Mouse (Mus musculus) heart, postnatal 0 days (tissue): ENCODE data around the gene Rnf40.

Experiments
- CTCF ChIP-seq: IDR thresholded peaks from 2 replicates; pipeline ENCODE4 v1.5.1; 2016; ENCODE audit warnings: antibody characterized with exemption, control low read depth, low read depth
- EP300 ChIP-seq: IDR thresholded peaks from 2 replicates; pipeline ENCODE4 v1.6.1; 2016; ENCODE audit warnings: antibody characterized with exemption, low read depth

DNA sequence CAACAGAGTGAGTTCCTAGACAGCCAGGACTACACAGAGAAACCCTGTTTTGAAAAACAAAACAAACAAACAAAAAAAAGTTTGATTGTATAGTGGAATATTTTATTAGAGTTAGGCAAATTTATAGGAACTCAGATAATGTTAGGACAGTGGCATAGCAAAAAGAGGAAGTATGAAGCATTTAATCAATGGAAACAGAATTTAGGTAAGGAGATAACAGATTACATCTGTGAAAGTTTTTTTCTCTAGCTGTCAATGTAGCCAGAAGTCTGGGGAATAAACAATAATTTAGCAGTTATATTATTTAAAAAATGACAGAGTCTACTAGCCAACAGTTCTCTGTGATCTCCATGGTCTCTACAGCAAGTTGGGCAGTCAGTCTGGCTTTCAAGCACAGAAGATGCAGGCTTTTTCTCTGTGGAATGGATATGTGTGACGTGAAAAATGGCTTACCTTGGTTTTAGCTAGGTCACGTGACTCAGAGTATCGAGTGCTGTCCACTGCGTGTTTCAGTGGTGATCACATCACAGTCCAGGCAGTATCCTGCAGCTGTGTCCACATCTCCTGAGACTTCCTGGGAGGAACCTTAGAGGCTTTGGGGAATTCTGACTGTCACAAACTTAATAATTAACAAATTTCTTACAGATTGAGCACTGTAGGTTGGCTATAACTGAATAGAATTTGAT, 60.1 kb downstream of the Rnf40 start:
- TF ChIP-seq CTCF (no peak), EP300 (no peak)
